Comparison of ENCODE assay signal across 23 mouse cellular contexts in genomic region chr17:82635849-82636248, GRCm38 (mm10).
"Had no signal": no experiment of that assay in that cellular context is flagged by ENCODE, and none has a peak within 500 bp of the region (broad histone marks: within the 10 kb centered on the region; RNA-seq: fewer than 3 reads in every experiment).

No protein-coding gene starts in this region.

- H3K9ac ChIP-seq: limb, embryonic 13.5 days; liver, embryonic 14.5 days; liver, postnatal 0 days; lung, embryonic 14.5 days; midbrain, embryonic 13.5 days; neural tube, embryonic 13.5 days; stomach, embryonic 15.5 days had no signal

- H3K4me1 ChIP-seq: limb, embryonic 10.5 days; limb, embryonic 13.5 days; megakaryocyte, embryonic 14.5 days; midbrain, embryonic 10.5 days; midbrain, embryonic 13.5 days; stomach, embryonic 15.5 days had no signal

- ATAC-seq: intestine, embryonic 16.5 days; liver, postnatal 0 days; lung, postnatal 0 days; midbrain, embryonic 13.5 days; midbrain, embryonic 16.5 days had no signal

- H3K4me2 ChIP-seq: limb, embryonic 13.5 days; liver, embryonic 11.5 days; lung, embryonic 14.5 days; midbrain, embryonic 13.5 days; neural tube, embryonic 13.5 days; stomach, embryonic 15.5 days had no signal

- H3K9me3 ChIP-seq: limb, embryonic 10.5 days; limb, embryonic 13.5 days; midbrain, embryonic 10.5 days; midbrain, embryonic 13.5 days; neural tube, embryonic 13.5 days; stomach, embryonic 15.5 days had no signal

- H3K27ac ChIP-seq: layer of hippocampus, adult 2 months; limb, embryonic 10.5 days; limb, embryonic 13.5 days; liver, embryonic 14.5 days; midbrain, embryonic 10.5 days; midbrain, embryonic 13.5 days; neural tube, embryonic 13.5 days; stomach, embryonic 15.5 days had no signal

- H3K27me3 ChIP-seq: limb, embryonic 13.5 days; megakaryocyte, embryonic 14.5 days; midbrain, embryonic 13.5 days; neural tube, embryonic 13.5 days; stomach, embryonic 15.5 days had no signal

- DNase-seq: kidney, adult 18-20 months; layer of hippocampus, adult 9-11 months; liver, postnatal 0 days; lung, embryonic 14.5 days; lung, postnatal 36 days; right cerebral cortex, adult 18-20 months; right cerebral cortex, postnatal 14 days; spleen, adult 18-20 months; thymus, postnatal 25 days had no signal

- H3K36me3 ChIP-seq: limb, embryonic 10.5 days; limb, embryonic 13.5 days; midbrain, embryonic 10.5 days; midbrain, embryonic 13.5 days; neural tube, embryonic 13.5 days; stomach, embryonic 15.5 days had no signal

- H3K4me3 ChIP-seq: layer of hippocampus, adult 2 months; limb, embryonic 10.5 days; limb, embryonic 13.5 days; megakaryocyte, embryonic 14.5 days; midbrain, embryonic 10.5 days; midbrain, embryonic 13.5 days; myocyte; neural tube, embryonic 13.5 days; stomach, embryonic 15.5 days had no signal
